Mouse (Mus musculus): ENCODE data around the gene Lrrc10b.

DNA sequence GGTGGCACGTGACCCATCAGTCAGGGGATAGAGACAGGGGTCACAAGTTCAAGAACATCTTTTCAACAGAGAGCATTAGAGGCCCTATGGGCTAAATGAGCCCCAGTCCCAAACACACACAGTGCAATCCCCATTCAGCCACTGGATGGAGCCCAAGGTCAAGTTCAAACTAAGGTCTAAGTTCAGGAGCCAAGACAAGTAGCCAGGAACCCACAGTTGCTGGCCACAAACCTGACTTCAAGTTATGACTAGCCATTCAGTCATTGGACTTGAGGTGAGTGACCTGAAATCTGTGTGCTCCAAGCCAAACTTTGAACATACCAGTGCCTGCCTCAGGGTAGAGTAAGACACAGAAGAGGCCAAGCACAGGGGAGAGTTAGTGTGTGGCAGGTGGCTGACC, 19.8 kb downstream of the Lrrc10b start:
- TF ChIP-seq TAL1 (IDR thresholded peaks at IDR 0.05; ENCODE audit: low read length) (no peak), GATA1 (IDR thresholded peaks at IDR 0.05; ENCODE audit: low read length) (no peak)

Data from erythroblast, embryonic 14.5 days (primary cell).